Mouse (Mus musculus) limb, embryonic 10.5 days (tissue): ENCODE results near the gene Itpr2. TPM values are rescaled to one million over a fixed set of nuclear protein-coding genes. Genes with fewer than 3 reads are reported as not detected.

Experiments used
- DNase-seq: peaks from one replicate; pipeline ENCODE4 v3.0.0-alpha.2; 2017; ENCODE audit warnings: low spot score
- H3K27ac ChIP-seq: fragments of 300-500 bp; sonication (generic); 2 replicates; pipeline ENCODE4 v1.5.1; 2016; ENCODE audit warnings: mild to moderate bottlenecking
- H3K27me3 ChIP-seq: fragments of 300-500 bp; sonication (generic); 2 replicates; pipeline ENCODE4 v1.6.1; 2016; ENCODE audit warnings: low read depth, mild to moderate bottlenecking; ENCODE audit not compliant: poor library complexity, severe bottlenecking
- H3K36me3 ChIP-seq: fragments of 300-500 bp; sonication (generic); 2 replicates; pipeline ENCODE4 v1.6.1; 2016; ENCODE audit warnings: mild to moderate bottlenecking, moderate library complexity
- H3K4me1 ChIP-seq: fragments of 300-500 bp; sonication (generic); 2 replicates; pipeline ENCODE4 v1.6.1; 2016
- H3K4me3 ChIP-seq: fragments of 300-500 bp; sonication (generic); 2 replicates; pipeline ENCODE4 v1.5.1; 2016; ENCODE audit warnings: mild to moderate bottlenecking, moderate library complexity
- H3K9me3 ChIP-seq: fragments of 300-500 bp; sonication (generic); replicated peaks from 2 replicates; pipeline ENCODE4 v1.6.1; 2016; ENCODE audit warnings: mild to moderate bottlenecking
- WGBS: fragments of 180-500 bp; shearing (Covaris S2); methylation state at CpG from one replicate; pipeline ENCODE4 v1.1.7; 2016; 5-methylcytosine and 5-hydroxymethylcytosine counted together
- polyA plus RNA-seq: library from polyadenylated mRNA; unstranded; fragments of >200 nt; fragmentation: Nextera tagmentation; extraction: Ambion mirVana; gene quantifications from 2 replicates; pipeline ENCODE4 v1.2.1, GENCODE M21; 2016

Itpr2 gene
- polyA plus RNA-seq, 1 experiment from 2014 or later: 3.7 TPM

DNA sequence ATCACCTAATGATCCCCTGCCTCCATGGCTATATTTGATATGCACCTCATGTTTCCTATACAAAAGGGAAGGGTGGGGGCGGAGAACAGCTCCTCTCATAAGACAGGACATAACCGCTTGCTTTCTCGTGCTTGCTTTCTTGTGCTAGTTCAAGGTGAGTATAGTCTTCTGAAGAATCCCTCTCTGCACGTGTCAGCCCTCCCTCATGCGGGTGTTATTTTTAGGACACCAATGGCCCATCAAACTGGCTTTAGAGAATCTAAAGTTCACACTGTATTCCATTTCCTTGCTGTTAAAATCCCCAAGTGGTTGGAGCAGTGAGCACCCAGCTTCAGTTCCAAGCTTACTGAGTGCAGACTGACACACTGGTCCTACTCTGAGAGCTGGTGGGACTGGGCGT, 252.9 kb downstream of the Itpr2 start:
- no peak for DNase-seq
- WGBS: 89% methylated on average over 6 of the region's 6 CpGs

GRCm38 (mm10) chr6:146248341-146248740, 253.7 kb downstream of the Itpr2 start:
- WGBS: 84% methylated on average over 2 of the region's 2 CpGs
- Histone ChIP-seq H3K4me1 (0 out of 2 replicates have a peak, but pooled peaks cover 3% of the 10 kb centered on the region), H3K36me3 (no peaks in the 10 kb centered on the region), H3K9me3 (no peaks in the 10 kb centered on the region), H3K27me3 (no peaks in the 10 kb centered on the region), H3K4me3 (no peak overlapping the region), H3K27ac (0 out of 2 replicates have a peak overlapping the region, but pooled peaks have one; percentile 4)
- DNase-seq: no peak

More for the DNA sequence above, 252.9 kb downstream of the Itpr2 start:
- Histone ChIP-seq H3K27me3 (no peaks in the 10 kb centered on the region), H3K4me3 (no peak overlapping the region), H3K9me3 (no peaks in the 10 kb centered on the region), H3K4me1 (peaks cover 9% of the 10 kb centered on the region; the same call in 1 of the 2 replicates), H3K27ac (no peak overlapping the region), H3K36me3 (no peaks in the 10 kb centered on the region)

DNA sequence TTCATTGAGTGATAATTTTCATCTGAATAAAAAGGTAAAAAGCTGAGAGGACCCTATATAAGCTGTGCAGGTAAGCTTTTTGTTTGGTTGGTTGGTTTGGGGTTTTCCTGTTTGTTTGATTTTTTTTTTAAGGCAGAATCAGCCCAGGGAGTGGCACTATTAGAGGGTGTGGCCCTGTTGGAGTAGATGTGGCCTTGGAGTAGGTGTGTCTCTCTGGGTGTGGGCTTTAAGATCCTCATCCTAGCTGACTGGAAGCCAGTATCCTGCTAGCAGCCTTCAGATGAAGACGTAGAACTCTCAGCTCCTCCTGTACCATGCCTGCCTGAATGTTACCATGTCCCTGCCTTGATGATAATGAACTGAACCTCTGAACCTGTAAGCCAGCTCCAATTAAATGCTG, 254.1 kb downstream of the Itpr2 start:
- Histone ChIP-seq H3K4me1 (0 out of 2 replicates have a peak, but pooled peaks cover 3% of the 10 kb centered on the region), H3K9me3 (no peaks in the 10 kb centered on the region), H3K4me3 (no peak overlapping the region), H3K36me3 (no peaks in the 10 kb centered on the region), H3K27ac (no peak overlapping the region), H3K27me3 (no peaks in the 10 kb centered on the region)
- no peak for DNase-seq
- WGBS: 81% methylated on average over 1 of the region's 1 CpGs

DNA sequence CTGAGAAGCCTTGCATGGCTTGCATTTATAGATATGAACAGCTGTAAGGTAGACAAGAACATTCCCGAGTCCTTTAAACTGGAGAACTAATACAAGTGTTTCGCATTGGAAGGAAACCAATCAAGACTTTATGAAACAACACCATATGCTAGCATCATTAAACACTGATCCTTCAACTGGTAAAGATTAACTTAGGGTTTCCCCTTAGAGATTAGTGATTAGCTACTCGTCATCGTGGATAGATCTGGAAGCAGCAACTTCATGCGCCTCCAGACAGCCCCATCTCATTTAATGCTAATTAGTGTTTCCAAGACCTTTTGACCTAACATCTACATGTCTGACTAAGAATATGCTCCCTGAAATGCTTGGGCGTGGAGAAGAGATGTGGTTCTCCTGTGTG, 255.7 kb downstream of the Itpr2 start:
- Histone ChIP-seq H3K9me3 (no peaks in the 10 kb centered on the region), H3K36me3 (no peaks in the 10 kb centered on the region), H3K4me1 (0 out of 2 replicates have a peak, but pooled peaks cover 3% of the 10 kb centered on the region), H3K27ac (no peak overlapping the region), H3K4me3 (no peak overlapping the region), H3K27me3 (no peaks in the 10 kb centered on the region)
- no peak for DNase-seq
- WGBS: 80% methylated on average over 6 of the region's 6 CpGs

DNA sequence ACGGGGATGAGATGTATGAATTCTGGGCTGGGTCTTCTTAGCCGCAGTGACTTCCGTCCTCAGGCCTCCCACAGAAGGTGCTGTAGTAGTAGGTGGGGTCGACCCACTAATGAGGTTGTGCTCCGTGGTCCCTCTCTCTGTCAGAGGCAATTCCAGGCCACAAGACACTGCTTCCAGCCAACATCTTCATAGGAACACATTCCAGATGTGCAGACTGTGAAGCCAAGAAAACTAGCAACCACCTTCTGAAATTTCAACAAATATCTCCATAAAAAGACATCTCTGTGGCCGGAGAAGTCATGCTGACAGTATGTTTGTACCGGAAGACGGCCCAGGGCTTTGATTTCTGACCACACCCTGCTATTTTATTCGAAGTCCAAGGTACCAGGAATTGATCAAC, 256.1 kb downstream of the Itpr2 start:
- Histone ChIP-seq H3K4me3 (no peak overlapping the region), H3K27me3 (no peaks in the 10 kb centered on the region), H3K36me3 (no peaks in the 10 kb centered on the region), H3K27ac (no peak overlapping the region), H3K4me1 (0 out of 2 replicates have a peak, but pooled peaks cover 3% of the 10 kb centered on the region), H3K9me3 (no peaks in the 10 kb centered on the region)
- no peak for DNase-seq
- 90% methylated on average over 9 of the region's 9 CpGs for WGBS

GRCm38 (mm10) chr6:146243068-146243467, 259.0 kb downstream of the Itpr2 start:
- no peak overlapping the region for H3K4me3 ChIP-seq
- H3K36me3 ChIP-seq: no peaks in the 10 kb centered on the region
- no peak overlapping the region for H3K27ac ChIP-seq
- no peak for DNase-seq
- no peaks in the 10 kb centered on the region for H3K9me3 ChIP-seq
- 0 out of 2 replicates have a peak, but pooled peaks cover 3% of the 10 kb centered on the region for H3K4me1 ChIP-seq
- no peaks in the 10 kb centered on the region for H3K27me3 ChIP-seq
- WGBS: 77% methylated on average over 5 of the region's 5 CpGs

DNA sequence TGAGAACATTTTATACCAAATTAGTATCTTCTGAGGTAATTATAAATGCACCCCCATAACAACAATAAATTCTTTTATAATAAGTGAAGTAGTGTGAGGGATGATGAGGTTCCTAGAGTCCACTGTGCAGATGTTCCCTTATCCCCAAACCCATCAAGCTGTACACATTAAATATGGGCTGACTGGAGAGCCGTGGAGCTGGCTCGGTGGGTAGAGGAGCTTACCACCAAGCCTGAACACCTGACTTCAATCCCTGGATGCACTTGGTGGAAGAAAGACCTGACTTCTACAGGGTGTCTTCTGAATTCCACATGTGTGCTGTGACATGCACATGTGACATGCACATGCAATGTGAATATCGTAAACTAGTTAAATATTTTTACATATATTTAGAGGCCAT, 260.7 kb downstream of the Itpr2 start:
- Histone ChIP-seq H3K4me3 (no peak overlapping the region), H3K27me3 (no peaks in the 10 kb centered on the region), H3K36me3 (no peaks in the 10 kb centered on the region), H3K9me3 (no peaks in the 10 kb centered on the region), H3K27ac (no peak overlapping the region), H3K4me1 (0 out of 2 replicates have a peak, but pooled peaks cover 3% of the 10 kb centered on the region)
- no peak for DNase-seq
- 91% methylated on average over 3 of the region's 3 CpGs for WGBS

DNA sequence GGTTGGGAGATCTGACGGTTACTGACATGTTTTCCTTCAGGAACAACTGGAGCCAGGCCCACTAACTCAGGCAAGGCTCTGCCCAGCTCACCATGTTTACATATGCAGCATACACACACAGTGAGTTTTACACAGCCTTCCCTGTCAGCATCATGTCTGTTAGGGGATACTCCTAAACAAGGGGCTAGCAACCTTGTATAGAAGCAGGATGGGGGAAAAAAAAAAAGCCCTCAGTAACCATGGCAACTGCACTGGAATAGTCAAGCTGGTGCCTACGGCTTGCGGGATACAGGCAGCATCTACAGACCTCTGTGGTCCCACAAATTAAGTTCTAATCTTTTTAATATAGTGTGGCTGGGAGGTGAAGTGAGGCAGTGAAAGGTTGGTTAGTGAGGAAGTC, 266.9 kb downstream of the Itpr2 start:
- 77% methylated on average over 3 of the region's 3 CpGs for WGBS
- no peak overlapping the region for H3K27ac ChIP-seq
- H3K4me1 ChIP-seq: no peaks in the 10 kb centered on the region; the same call in 1 of the 2 replicates
- H3K9me3 ChIP-seq: no peaks in the 10 kb centered on the region
- no peaks in the 10 kb centered on the region for H3K27me3 ChIP-seq
- no peaks in the 10 kb centered on the region for H3K36me3 ChIP-seq
- H3K4me3 ChIP-seq: no peak overlapping the region
- no peak for DNase-seq

DNA sequence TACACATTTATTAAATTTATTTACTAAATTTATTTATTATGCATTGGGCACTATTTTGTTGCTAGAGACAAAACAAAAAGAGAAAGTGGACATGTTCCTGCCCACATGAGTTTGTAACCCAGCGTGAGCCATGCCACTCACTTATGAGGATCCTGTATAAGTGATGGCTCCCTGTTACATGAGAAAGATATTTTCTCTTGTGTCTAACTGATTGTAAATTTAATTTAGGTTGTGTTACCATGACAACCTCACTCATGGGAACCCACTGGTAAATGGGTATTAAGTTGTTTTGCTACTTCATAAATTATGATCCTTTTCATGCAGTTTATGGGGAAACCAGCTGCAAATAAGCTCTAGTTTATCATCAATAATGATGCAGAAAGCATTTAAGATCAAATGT, 267.6 kb downstream of the Itpr2 start:
- Histone ChIP-seq H3K4me3 (no peak overlapping the region), H3K27ac (no peak overlapping the region), H3K4me1 (no peaks in the 10 kb centered on the region; the same call in 1 of the 2 replicates), H3K9me3 (no peaks in the 10 kb centered on the region), H3K27me3 (no peaks in the 10 kb centered on the region), H3K36me3 (no peaks in the 10 kb centered on the region)
- DNase-seq: no peak
- WGBS: 96% methylated on average over 1 of the region's 1 CpGs

DNA sequence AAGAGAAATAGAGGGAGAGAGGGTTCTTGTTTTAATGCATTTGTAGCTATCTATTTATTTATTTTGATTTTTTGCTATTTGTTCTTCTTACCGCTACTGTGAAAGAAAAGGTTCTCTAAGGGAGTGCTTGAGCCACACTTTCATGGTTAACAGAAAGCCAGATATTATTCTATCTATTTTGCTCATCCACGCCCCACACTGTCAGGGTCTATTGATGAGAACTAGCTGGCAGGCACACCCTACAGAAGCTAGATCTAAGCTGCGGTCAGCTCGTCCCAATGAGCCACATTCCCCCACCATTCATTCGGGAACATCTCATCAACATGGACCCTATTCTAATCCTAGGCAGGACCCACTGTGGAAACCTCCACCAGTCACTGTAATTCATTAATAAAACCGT, 271.1 kb downstream of the Itpr2 start:
- no peak overlapping the region for H3K27ac ChIP-seq
- no peaks in the 10 kb centered on the region for H3K36me3 ChIP-seq
- no peaks in the 10 kb centered on the region for H3K27me3 ChIP-seq
- H3K4me1 ChIP-seq: no peaks in the 10 kb centered on the region; the same call in 1 of the 2 replicates
- 93% methylated on average over 6 of the region's 6 CpGs for WGBS
- no peak for DNase-seq
- no peak overlapping the region for H3K4me3 ChIP-seq
- no peaks in the 10 kb centered on the region for H3K9me3 ChIP-seq

- no peak for DNase-seq
- Histone ChIP-seq H3K4me1 (no peaks in the 10 kb centered on the region; the same call in 1 of the 2 replicates), H3K27ac (no peak overlapping the region), H3K36me3 (no peaks in the 10 kb centered on the region), H3K9me3 (no peaks in the 10 kb centered on the region), H3K4me3 (no peak overlapping the region), H3K27me3 (no peaks in the 10 kb centered on the region)
- 78% methylated on average over 9 of the region's 9 CpGs for WGBS
Observed at GRCm38 (mm10) chr6:146230373-146230788, 271.6 kb downstream of the Itpr2 start.

GRCm38 (mm10) chr6:146229967-146230366, 272.1 kb downstream of the Itpr2 start:
- no peak for DNase-seq
- H3K36me3 ChIP-seq: no peaks in the 10 kb centered on the region
- no peak overlapping the region for H3K27ac ChIP-seq
- H3K27me3 ChIP-seq: no peaks in the 10 kb centered on the region
- H3K4me3 ChIP-seq: no peak overlapping the region
- 98% methylated on average over 2 of the region's 2 CpGs for WGBS
- no peaks in the 10 kb centered on the region for H3K4me1 ChIP-seq
- no peaks in the 10 kb centered on the region for H3K9me3 ChIP-seq

GRCm38 (mm10) chr6:146229519-146229918, 272.5 kb downstream of the Itpr2 start:
- Histone ChIP-seq H3K4me1 (no peaks in the 10 kb centered on the region), H3K9me3 (no peaks in the 10 kb centered on the region), H3K36me3 (no peaks in the 10 kb centered on the region), H3K27me3 (no peaks in the 10 kb centered on the region), H3K27ac (peak overlapping the region; percentile 30; the same call in 1 of the 2 replicates), H3K4me3 (no peak overlapping the region)
- 84% methylated on average over 9 of the region's 9 CpGs for WGBS
- DNase-seq: no peak

GRCm38 (mm10) chr6:146228048-146228447, 274.0 kb downstream of the Itpr2 start:
- Histone ChIP-seq H3K9me3 (no peaks in the 10 kb centered on the region), H3K27me3 (no peaks in the 10 kb centered on the region), H3K36me3 (no peaks in the 10 kb centered on the region), H3K27ac (no peak overlapping the region), H3K4me1 (no peaks in the 10 kb centered on the region), H3K4me3 (no peak overlapping the region)
- no peak for DNase-seq
- WGBS: 87% methylated on average over 3 of the region's 3 CpGs
